Mouse (Mus musculus): Measurements from ENCODE around the gene Rhbdd3.
"Not testable (repeated sequence)": the region's sequence is repeated elsewhere in the genome, so short reads cannot be mapped to it uniquely, and the experiment has no call there.

Rhbdd3 gene

DNA sequence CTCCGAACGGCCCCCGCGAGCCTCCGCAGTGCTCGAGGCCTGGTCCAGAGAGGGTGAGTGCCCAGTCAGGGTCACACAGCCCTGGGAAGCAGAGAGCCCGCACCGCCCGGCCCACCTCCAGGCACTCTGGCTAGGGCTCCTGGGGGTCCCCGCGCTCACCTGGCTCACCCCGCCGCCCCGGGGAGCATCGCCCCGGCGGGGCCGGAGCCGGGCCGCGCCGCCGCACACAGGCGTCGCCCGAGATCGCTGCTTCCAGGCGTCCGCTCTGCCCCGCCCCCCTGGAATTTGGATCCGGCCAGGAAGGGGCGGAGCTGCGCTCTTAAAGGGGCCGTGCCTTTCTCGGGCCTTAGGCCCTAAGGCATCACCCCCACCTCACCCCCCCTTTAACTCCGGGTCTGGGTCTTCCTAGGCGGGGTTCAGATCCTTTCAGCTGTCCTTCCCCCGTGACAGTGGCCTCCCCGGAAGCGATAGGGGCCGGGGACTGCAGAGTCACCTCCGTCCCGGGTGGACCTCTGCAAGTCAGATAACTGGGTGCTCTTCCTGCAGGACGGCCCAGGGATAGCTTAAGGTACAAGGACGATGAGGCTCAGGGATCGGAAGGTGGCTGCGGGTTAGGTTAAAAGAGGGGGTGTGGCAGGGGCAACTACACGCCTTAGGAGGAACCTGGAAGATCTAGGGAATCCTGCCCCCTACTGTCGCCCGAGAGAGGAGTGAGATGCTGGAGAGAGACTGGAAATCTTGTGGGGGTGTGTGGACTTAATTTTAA is 33.5 kb upstream of the Rhbdd3 start, which contains the start of gene Gas2l1:
Gene Gas2l1, minus strand, starts transcription at position 272 of the 766 bp plus-strand sequence.
- DNase-seq (ENCODE audit: low read depth, low spot score) = peak; percentile 95

DNA sequence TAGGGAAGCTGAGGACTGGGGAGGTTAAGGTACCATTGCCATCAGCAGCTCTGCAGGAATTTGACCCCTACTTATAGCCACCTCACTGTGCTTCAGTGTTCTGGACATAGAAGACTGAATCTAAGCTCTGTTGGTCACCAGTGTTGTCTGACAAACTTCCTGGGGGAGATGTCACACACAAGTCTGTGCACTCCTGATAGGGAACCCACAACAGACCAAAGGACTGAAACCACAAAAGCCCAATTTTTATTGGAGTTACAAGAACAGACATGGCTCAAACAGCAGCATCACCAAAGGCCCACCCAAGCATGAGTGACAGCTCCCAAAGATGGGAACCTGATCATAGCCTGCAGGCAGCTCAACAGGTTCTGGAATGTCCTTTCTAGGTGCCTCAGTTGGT is 31.7 kb upstream of the Rhbdd3 start:
- DNase-seq (ENCODE audit: low read depth, low spot score) = no peak

DNA sequence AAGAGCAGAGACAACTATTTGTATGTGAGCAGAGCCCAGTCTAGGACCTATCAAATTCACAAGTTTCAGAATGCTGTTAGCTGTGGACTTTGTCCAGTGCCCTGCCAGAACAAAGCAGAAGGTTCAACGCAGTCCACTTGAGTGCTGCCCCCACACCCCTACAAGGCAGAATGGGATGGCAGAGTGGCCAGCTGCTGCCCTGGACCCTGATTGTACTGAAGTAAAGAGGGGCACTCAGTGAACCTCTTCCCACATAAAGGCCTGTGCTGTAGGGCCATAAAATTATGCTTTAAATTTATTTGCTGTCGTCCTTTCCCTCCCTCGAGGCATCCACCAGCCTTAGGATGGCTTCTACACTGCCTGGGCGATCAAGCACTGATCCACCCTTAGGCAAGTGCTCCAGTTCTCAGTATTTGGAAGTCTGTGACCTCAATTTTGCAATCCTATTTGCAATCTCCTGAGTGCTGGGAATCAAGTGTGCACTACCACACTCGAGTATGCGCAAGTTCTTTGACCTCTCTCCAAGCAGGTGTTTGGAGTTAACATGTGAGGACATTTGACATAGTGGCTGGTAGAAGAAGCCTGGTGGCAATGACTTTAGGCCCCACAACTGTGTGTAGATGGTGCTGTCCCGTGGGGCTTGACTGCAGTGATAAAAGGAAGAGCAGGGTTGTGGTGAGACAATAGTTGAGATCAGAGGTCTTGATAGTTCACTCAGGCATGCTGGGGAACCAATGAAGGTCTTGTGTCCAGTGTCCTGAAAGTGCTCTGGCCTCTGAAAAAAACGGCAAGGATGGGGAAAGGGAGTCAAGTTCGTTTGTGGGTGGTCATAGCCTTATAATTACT is 30.4 kb upstream of the Rhbdd3 start:
- DNase-seq (ENCODE audit: low read depth, low spot score) = no peak

DNA sequence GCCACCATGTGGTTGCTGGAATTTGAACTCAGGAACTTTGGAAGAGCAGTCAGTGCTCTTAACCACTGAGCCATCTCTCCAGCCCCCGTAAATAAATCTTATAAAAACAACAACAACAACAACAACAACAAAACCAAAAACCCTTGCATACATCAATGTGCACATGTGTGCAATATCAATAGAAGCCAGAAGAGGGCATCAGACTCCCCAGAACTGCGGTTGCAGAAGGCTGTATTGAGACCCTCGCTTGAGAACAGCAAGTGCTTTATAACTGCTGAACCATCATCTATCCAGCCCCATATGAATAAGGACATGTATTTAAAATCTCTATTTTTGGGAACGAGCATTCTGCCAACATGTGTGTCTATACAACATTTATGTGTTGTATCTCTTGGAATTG is 23.8 kb upstream of the Rhbdd3 start:
- peak; percentile 49 for DNase-seq (ENCODE audit: low read depth, low spot score)

DNA sequence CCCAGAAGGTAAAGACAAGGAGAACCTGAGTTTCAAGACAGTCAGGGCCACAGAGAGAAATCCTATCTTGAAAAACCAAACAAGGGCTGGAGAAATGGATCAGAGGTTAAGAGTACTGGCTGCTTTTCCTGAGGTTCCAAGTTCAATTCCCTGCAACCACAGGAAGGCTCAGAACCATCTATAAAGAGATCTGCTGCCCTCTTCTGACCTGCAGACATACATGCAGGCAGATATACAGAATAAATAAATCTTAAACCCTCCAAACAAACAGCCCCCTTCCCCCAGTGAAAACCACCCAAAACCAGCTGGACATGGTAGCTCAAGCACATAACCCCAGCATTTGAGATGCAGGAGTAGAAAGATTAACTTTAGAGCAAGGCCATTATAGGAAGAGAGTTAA is 23.0 kb upstream of the Rhbdd3 start:
- peak; percentile 47 for DNase-seq (ENCODE audit: low read depth, low spot score)

DNA sequence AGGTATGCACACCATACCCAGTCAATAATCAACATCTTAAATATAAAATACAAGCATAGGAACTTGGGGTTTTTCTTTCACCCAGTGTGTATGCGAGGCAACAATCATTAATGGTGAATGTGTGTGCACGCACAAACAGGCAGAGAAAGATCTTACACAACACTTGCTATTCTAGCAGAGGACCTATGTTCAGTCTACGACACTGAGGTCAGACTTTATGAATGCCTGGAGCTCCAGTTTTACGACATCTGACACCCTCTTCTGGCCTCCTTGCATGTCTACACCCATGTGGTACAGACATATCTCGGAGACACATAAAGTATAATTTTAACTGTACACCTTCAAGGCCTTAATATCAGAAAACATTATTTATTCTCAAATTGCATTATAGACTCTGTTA is 21.9 kb upstream of the Rhbdd3 start:
- not testable (repeated sequence) for DNase-seq (ENCODE audit: low read depth, low spot score)

DNA sequence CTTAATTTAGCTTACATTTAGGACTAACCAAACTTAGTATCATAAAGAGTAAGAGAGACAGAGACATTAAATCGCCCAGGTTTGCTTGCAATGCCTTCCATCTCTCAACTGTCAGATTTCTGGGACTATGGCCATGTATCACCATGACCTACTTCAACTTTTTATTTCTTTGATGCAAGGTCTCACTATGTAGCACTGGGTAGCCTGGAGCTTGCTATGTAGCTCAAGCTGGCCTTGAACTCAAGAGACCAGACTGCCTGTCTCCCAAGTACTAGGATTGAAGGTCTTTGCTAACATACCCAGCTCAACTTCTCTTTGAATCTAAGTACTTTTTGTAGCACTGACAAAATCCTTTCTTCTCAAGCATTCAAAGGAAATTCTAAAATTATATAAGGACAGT is 9.6 kb upstream of the Rhbdd3 start:
- DNase-seq (ENCODE audit: low read depth, low spot score) = no peak

DNA sequence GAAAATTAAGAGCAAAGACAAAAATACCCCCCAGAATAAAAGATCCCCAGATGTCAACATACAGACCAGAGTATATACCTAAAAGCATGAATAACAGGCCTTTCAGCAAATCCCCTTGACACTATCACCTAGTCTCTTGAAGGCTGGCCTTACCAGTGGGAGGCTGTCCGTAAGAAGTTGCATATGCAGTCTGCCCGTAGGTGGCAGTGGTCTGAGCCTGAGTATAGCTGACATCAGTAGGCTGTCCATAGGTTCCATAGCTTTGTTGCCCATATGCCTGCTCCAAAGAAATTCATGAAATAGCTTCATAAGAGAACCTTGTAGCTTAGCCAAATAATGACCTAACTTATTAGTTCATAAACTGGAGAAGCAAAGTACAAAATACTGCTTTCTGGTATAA is 7.0 kb upstream of the Rhbdd3 start:
- peak; percentile 66 for DNase-seq (ENCODE audit: low read depth, low spot score)

DNA sequence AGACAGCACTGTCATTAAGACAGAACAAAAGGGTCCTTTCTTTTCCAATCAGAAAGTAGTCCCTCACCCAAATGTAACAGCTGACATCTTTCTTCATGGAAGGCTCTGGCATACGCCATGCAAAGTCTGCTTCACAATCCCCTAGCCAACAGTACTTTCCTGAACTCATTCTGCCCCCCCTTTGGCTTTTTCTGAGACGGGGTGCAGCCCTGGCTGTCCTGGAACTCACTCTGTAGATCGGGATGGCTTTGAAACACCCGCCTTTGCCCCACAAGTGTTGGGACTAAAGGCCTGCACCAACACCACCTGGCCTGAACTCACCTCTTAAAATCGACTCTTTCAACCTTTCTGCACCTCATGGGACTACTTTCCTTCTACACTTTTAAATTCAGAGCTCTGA is 2.8 kb upstream of the Rhbdd3 start:
- DNase-seq (ENCODE audit: low read depth, low spot score) = no peak

DNA sequence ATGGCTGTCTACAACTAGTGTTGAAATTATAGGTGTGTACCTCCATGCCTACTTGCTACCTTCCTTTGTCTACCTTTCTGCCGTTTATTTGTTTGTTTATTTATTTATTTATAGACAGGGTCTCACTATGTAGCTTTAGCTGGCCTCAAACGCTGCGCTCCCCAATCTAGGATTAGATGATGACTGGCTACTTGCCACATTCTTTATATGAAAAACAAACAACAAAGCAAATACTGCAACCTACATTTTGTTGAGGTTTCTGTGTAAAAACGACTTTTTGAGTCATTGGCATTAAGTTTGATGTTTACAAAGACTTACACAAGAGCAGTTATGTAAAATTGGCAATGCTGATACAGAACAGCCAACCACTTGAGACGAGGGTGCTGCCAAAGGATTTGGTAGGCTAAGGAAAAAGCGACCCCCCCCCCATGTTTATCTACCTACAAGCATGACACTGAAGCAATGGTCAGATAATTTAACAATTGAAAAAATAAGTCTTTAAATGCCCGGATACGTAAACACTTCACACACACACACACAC is 2.2 kb upstream of the Rhbdd3 start:
- DNase-seq (ENCODE audit: low read depth, low spot score) = no peak

DNA sequence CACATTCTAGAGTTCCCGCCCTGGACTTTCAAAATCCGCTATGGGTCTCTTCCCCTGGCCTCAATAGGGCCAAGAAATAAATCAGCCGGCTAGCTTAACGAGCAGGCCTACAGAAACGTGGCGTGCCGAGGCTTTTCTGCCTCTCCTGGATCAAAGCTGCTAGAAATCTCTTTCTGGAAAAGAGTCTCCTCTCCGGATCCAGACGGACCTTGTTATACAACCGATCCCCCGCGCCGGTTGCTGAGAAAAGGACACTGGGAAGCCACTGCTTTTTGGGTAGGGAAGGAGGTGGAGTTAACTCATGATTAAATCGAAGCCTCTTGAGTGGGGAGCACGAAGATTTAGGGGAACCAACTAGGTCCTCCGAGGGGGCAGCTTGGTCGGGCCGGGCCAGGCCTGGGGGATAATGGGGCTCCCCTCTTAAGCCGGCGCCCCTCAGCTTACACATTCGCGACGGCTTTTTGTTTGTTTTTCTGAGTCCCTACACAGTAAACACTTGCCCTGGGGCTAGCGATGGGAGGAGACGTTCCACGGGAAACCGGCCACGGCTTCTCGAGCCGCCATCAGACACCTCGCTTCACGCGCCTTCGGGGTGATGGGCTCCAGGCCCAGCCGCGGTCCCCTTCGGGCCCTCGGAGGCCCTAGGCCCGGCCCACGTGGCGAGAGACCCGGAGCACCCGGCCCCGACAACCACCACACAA is 541 bp upstream of the Rhbdd3 start:
- peak; percentile 51 for DNase-seq (ENCODE audit: low read depth, low spot score)

DNA sequence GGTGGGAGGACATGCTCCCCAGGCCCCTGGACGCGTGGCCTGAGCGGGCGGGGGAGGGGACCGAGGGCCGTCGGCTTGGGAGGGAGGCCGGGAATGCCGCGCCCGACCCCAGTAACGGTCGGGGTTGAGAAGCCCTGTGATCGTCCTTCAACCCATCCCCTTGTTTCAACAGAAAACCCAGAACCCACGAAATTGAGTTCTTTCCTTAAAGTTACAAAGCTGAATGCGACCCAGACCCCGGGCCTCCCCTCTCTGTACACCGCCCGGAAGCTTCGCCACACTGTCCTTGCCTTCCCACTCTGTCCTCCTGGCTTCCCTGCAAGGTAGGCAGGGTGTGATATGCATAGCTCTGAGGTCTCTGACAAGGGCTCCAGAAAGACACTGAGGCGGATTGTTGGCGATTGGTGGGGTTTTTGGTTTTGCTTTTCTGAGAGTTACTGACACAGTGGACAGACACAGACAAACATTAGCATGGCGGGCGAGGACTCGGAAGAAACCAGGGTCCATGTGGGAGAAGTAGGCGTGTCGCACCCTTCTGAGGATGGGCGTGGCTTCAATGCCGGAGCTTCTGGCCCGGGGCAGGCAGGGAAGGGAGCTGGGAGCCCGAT is 954 bp downstream of the Rhbdd3 start:
- DNase-seq (ENCODE audit: low read depth, low spot score) = peak; percentile 91

DNA sequence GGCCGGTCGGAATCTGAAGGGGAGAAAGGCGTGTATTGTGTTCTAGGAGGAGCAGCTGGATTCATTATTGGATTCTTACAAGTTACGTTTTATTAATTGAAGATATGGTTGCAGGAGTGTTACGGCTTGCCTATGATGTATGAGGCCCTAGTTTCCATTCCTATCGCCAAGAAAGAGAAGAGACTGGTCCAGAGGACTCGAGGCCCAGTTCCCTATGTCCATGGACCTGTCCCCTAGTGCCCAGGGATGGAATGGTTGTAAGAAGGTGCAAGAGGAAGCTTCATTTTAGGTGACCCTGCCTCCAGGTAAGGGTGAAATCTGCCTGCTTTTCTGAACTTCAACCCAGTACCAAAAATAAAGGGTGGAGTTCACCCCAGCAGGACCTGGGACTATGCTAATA is 1.6 kb downstream of the Rhbdd3 start:
- peak; percentile 56 for DNase-seq (ENCODE audit: low read depth, low spot score)

DNA sequence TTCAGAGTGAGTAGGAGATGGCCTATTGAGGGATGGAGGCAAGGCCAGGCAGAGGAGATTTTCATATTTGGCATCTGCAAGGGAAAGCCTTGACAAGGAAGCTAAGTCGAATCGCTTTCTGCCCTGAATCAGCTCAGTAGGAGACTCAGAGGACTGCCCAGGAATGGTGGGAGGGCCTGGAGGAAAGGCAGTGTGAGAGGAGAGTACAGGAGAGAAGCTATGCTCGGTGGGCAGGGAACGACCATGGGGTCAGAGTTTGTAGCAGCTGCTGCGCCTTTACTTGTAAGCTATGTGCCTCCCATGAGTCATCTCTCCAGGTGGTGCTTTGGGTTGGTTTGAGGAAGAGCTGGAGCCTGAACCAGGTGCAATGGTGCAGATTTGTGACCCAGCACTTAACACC is 2.1 kb downstream of the Rhbdd3 start:
- DNase-seq (ENCODE audit: low read depth, low spot score) = peak; percentile 12

DNA sequence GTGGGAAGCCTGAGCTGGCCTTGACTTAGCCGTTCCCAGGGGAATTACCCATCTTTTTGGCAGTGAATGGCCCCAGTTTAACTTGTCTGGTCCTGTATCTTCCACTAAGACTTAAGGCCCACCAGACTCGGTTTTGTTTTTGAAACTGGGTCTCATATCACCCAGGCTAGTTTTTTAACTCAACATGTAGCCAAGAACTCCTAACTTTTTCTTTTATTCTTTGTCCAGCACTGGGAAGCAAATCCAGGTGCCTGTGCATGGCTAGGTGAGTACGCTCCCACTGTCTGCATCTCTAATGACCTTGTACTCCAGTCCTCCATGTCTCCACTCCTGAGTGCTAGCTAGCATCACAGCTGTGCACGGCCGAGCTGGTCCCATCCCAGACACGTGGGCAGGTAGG is 2.9 kb downstream of the Rhbdd3 start:
- peak; percentile 23 for DNase-seq (ENCODE audit: low read depth, low spot score)

DNA sequence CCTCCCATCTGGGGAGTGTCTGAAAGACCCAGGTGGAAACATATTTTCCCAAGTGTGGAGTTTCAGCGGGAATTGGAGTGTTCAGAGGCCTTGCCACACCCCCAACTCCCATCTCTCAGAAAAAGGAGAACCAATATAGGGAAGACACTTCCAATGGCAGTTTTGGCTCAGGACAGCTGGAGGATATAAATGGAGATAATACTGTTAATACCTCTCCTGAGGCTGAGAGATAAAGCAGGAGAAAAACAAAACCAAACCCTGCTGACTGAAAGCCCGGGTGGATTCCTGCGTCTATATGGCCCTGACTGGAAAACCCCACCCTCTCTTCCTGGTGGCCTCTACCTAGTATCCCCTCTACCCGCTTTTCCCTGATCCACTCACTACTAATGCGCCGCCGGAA is 3.7 kb downstream of the Rhbdd3 start:
- no peak for DNase-seq (ENCODE audit: low read depth, low spot score)

DNA sequence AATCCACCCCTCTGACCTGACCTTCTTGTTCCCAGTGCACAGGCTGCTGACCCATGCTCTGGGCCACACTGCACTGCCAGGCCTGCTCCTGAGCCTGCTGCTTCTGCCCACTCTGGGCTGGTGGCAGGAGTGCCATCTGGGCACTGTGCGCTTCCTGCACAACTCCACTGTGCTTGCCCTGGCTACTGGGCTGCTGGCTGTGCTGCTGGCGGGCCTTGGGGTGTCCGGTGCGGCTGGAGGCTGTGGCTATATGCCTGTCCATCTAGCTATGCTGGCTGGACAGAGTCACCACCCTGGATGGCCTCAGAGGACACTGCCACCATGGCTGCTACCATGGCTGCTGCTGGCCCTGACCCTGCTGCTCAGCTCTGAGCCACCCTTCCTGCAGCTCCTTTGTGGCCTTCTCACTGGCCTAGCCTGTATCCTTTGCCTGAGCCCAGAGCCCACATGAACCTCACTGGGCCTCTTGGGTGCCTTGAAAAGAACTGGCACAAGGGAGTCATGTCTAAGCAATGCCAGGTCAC is 5.3 kb downstream of the Rhbdd3 start:
- no peak for DNase-seq (ENCODE audit: low read depth, low spot score)

DNA sequence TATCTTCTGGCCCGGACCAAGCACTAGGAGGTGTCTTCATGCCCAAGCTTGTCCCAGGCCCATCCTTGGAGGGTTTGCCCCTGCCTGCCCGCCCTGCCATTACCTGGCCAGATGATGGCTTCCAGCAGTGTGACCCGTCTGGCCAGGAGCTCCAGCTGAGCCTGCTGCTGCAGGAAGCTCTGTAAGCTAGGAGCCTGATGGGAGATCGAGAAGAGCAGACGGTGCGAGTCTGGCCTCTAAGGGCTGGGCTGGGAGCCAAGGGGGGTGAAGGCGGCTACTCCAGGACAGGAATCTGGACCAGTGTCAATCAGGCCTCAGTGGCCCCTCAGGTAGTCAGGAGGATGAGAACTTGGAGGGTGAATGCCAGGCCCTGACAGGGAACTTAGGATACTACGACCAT is 10.7 kb downstream of the Rhbdd3 start:
- no peak for DNase-seq (ENCODE audit: low read depth, low spot score)

DNA sequence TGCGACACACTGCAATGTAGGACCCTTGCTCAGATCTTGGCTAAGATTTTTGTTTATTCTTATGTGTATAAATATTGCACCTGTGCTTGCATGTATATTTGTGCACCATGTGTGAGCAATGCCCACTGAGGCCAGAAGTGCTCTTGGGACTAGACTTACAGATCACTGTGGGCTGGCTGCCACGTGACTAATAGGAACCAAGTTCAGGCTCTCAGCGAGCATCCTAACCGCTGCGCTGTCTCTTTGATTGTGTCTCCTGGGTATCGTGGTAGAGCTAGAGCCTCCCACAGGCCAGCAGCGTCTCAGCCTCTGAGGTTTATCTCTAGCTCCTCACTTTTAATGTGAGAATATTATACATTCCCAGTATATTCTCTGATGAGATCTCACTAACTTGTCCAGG is 14.9 kb downstream of the Rhbdd3 start:
- DNase-seq (ENCODE audit: low read depth, low spot score) = peak; percentile 55

DNA sequence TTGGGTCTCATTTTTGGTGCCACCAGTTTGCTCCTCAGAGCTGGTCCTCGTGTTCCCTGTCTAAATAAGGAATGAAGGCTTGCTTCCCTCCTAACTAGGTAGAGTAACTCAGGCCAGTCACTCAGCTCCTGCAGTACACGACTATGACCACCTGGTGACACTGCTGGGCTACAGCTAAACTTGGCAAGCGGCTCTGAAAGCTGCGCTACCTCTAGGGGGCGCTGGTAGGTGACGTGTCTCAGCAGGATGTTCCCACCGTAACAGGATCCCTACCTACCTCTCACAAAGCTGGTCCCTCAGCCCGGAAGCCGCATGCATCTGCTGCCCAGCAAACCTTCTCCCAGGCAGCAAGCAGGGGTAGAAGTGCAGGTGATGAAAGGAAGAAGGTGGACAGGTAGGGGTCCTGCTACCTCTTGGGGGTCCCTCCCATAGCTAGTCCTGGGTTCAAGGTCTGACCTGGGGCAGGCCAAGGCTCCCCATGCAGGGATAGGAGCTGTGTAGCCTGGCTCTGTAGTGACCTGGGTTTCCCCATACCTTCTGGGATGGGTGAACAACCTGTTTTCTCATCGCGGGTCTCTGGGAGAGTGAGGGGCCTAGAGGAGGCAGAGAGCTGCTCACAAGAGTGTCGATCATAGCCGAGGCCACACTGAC is 16.3 kb downstream of the Rhbdd3 start:
- peak; percentile 90 for DNase-seq (ENCODE audit: low read depth, low spot score)

DNA sequence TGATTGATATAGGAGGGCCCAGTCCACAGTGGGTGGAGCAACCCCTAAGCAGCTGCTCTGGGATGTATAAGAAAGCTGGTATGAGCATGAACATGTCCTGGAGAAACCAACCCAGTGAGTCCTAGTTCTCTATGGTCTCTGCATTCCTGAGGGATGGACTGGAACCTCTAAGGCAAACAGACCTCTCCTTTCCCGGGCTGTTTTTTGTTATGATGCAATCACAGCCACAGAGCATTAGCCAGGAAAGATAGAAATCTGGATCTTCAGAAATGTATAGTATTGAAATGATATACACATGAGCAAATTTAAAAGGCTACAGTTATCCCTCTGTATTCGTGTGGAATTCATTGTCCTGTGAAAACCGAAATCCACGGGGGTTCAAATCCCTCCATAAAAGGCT is 27.0 kb downstream of the Rhbdd3 start:
- peak; percentile 52 for DNase-seq (ENCODE audit: low read depth, low spot score)

All from 3T3-L1 (cell line).